Mouse (Mus musculus): ENCODE data around the gene Naa80.

DNA sequence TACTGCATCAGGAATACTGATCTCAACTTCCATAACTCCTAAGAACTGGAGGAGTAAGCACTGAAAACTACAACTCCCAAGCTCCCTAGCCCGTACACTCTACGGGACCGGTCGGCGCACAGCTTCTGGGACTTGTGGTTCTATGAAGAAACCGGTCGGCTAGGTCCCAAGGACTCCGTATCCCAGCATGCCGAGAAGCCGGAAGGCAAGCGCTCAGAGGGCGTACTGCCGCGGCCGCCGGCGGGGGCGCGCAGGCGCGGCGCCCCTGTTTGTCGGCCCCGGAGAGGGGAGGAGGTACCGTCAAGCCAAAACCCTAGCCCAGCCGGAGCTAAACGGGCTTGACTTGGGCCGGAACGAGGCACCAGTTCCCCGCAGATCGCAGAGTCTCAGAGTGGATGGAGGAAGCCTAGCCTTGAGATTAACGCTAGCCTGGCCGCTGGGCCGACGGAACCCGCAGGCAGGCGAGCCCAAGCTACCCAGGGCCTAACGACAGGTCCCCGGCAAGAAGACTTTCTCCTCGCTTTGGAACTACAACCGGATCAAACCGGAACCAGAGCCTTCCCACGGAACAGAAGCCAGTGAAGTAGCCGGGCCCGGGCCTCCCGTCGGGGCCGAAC, 44.8 kb upstream of the Naa80 start, which contains the start of gene Tmem115:
- TF ChIP-seq POLR2A (IDR thresholded peaks at IDR 0.05; ENCODE audit: borderline replicate concordance, low read depth, low read length) = no peak
- no peak for TF ChIP-seq CTCF (IDR thresholded peaks at IDR 0.05; ENCODE audit: low read depth, low read length)

Measured in bone marrow macrophage, adult 2 months (primary cell).